Mouse (Mus musculus): ENCODE data around the gene Tcp11x2.

DNA sequence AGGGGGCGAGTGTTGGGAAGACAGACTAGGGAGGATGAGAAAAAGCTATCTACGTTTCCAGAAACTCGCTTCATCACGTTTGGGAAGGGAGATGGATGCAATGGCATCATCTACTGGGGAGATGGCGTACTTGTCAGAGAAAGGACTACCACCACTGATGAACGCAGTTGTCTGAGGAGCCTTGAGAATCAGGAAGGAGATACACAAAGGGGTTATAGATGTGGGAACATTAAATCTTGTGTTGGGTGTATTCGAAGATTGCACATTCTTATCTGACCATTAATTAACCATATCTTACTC is 49.4 kb upstream of the Tcp11x2 start:
- no peak for TF ChIP-seq CTCF (conservative IDR thresholded peaks at IDR 0.05; ENCODE audit: insufficient read depth, insufficient read length, low read depth, low read length)
- TF ChIP-seq POLR2A (IDR thresholded peaks at IDR 0.05; ENCODE audit: low read depth, low read length): no peak
